Mouse (Mus musculus) left cerebral cortex, postnatal 36 days (tissue): ENCODE results near the gene Il22ra2. TPM values are rescaled to one million over a fixed set of nuclear protein-coding genes. Genes with fewer than 3 reads are reported as not detected.

ENCODE experiments used
- DNase-seq, 2 experiments: peaks; one replicate each; pipeline ENCODE4 v3.0.0; 2021 to 2022; ENCODE audit warnings: low spot score in 2 of 2, mixed read lengths in 1 of 2
- intact Hi-C: fragments of 180-260 bp; cut with DNase I; formaldehyde crosslinking; loops from one replicate; pipeline ENCODE4 v1.15.1; 2025
- total RNA-seq, 2 experiments: library from RNA; stranded (reverse); gene quantifications; 2 replicates each; pipeline ENCODE4 v1.2.3; 2021

The Il22ra2 gene
- not detected for total RNA-seq

DNA sequence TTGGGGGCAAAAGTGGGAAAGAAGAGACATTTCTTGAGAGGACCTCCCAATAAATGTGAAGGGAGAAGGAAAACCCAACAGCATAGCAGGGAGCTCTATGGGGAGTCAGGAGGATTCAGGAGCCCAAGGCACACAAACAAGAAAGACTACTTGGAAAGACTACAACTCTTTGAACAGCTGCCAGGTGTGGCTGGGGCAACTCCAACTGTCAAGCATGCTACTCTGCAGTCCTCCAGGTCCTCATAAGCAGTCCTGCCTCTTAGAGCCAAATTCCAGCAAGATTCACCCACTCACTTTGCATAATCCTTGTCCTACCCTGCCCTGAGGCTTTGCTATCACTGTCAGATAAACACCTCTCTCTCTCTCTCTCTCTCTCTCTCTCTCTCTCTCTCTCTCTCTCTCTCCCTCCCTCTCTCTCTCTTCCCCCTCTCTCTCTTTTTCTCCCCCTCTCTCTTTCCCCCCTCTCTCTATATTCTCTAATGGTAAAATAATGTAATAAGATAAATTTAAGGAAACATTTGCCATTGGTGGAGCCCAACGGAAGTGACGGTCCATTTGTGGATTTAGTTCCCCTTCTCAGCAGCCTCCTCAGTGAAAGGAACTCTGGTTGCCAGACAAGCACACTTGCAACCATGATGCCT lies at the start of gene Il22ra2:
Il22ra2 (plus strand) TSS at position 591 of the 641 bp plus-strand sequence.
- DNase-seq: no peak
- intact Hi-C loops: no loop called here

DNA sequence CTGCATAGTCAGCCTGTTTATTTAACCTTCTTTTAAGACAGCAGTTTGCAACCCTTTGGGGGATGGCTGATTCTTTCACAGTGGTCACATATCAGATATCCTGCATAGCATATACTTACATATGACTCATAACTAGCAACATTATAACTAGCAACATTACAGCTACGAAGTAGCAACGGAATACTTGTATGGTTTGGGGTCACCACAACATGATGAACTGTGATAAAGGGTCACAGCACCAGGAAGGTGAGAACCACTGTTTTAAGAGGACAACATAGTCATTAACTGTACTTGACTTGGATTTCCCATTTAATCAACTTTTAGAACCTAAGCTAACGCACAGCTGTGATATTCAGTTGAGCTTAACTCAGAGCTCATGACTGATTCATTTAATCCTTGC lies 44.2 kb upstream of the Il22ra2 start:
- DNase-seq: no peak
- intact Hi-C loops: no loop called here

DNA sequence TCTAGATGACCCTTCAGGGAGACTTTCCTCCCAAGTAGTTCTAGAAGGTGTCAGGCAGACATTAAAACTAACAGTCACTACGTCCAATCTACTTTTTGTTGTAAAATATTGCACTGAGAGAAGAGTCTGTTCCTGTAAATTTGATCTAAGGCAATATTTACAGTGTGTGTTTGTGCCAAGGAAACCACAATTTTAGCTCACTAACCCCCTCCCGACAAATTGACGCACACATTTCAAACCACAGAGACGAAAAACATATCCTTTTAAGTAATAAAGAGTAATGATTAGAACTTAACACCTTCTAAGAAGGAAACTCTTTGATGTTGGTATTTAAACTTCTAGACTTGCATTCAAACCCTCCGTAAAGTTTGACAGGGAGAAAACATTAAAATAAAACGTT lies 43.8 kb upstream of the Il22ra2 start:
- intact Hi-C loops: no loop called here
- no peak for DNase-seq

DNA sequence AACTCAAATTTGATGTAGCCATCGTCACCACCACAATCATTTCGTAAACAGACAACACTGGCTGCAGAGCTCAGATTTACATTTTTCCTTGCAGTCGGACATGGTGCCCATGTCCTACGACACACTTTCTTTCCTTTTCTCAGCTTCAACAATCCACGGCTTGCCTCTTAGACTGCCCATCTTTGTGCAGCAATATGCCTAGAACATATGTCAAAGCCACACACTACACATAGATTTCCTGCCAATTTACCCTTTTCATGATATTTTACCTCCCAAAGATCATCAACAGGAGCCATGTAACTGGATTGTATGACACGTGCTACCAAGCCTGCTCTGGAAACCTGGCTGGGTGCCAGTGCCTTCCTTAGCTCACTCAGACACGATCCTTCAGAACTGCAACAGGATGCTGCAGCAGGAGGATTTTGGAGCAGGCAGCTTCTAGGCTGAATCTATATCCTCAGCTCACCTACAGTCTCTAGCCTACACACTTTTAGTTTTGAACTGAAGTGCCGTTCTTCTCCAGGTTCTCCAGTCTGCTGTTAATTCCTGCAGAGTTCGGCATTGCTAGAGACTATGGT lies 43.3 kb upstream of the Il22ra2 start:
- intact Hi-C loops: no loop called here
- DNase-seq: peak; percentile 35 to 49

DNA sequence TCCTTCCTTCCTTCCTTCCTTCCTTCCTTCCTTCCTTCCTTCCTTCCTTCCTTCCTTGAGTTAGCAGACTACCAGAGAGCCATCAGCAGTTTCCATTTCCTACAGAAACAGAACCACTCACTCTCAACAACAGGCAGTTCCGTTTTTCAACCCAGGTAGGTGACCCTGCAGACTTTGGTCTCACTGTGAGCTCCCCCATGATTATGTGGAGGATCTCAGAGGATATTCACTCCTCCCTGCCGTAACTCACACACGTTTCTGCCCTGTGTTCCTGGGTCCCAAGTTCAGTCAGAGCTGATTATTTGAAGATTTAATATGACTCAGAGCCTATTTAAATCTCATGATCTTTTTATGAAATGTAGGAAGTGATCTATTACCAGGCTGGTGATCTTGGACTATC lies 41.1 kb upstream of the Il22ra2 start:
- no peak for DNase-seq
- intact Hi-C loops: no loop called here

DNA sequence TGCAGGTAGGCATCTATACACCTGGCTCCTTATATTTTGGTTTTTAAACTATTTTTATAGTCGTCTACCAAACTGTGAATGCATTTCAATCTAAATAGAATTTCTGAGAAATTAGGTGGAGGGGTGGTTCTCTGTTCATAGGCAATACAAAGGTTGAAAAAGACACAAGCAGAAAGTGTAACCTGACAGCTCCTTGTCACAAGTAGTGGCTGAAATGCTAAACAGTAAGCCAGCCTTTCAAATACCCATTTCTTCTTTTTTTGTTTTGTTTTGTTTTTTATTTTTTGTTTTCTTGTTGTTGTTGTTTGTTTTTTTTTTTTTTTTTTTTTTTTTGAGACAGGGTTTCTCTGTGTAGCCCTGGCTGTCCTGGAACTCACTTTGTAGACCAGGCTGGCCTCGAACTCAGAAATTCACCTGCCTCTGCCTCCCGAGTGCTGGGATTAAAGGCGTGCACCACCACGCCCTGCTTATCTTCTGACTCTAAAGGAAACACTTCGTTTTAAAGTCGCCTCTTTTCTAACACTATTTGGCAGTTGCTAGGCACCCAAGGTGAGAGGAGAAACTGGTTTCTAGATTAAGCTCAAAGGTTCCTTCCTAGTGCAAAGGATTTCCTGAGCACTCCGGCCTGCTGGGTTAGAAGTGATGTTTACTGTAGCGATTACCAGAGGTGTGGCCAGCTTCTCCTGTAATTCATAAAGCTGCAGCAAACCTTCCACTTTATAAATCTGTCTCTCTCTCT lies 39.8 kb upstream of the Il22ra2 start:
- DNase-seq: no peak
- intact Hi-C loops: no loop called here

DNA sequence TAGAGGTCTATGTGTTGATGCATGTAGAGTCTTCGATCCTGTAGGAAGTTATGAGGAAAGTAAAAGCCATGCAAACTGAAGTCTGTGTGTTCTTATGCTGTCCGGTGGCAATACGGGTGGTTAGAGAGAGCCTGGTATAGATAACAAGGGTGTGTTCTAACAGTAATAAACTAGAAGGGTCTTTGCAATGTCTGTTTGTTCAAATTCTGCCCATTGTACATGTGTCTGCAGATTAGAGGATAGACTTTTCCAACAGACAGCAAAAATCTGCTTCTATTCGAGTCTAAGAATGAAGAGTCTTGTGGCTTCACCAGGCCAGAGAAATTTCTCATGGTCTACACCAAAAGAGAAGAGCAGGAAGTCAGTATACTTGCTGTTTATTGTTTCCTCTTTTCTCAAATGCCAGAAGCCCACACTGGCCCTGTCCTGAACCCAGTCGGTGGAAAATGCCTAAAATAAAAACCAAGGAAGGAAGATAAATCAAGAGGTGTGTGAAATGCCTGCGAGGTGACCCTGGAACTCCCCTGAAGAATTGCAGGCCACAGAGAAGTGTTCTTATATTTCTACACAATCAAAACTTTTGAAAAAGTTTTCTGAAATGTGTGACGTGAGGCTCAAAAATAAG lies 38.9 kb upstream of the Il22ra2 start:
- no peak for DNase-seq
- intact Hi-C loops: no loop called here

DNA sequence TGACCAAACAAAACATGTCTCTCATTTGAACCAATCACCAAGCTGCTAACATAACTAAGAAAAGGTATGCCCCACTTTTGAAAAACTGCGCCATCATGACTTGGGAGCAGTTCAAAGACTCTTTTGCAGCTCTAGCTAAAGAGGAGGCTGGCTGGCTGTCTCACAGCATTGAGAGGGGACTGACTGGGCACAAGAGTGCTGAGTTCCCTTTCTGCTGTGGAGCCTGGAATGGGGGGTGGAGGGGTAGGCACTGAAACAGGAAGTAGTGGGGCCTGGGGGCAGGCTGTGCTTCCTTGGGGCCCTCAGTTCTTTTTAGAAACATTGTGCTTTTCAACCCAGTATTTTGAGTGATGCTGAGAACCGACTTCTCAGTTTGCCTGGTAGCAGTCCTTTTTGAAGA lies 37.7 kb upstream of the Il22ra2 start:
- intact Hi-C loops: no loop called here
- no peak for DNase-seq

DNA sequence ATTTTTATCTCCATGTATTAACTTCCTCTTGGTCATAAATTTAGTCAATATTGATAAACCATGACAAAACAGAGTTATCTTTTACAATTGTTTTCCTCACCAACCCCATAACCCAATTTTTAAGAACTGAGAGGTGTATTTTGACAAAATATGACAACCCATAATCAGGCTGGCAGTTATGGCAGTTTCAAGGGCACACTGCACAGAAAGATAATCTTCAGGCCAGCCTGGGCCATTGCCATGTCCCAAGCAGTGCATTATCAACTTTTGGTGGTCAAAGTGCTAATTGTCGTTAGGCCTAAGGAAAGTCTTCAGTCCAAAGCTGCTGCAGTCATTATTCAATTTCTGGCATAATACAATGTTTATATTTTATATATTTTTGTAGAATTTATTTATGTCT lies 37.0 kb upstream of the Il22ra2 start:
- intact Hi-C loops: no loop called here
- DNase-seq: no peak

DNA sequence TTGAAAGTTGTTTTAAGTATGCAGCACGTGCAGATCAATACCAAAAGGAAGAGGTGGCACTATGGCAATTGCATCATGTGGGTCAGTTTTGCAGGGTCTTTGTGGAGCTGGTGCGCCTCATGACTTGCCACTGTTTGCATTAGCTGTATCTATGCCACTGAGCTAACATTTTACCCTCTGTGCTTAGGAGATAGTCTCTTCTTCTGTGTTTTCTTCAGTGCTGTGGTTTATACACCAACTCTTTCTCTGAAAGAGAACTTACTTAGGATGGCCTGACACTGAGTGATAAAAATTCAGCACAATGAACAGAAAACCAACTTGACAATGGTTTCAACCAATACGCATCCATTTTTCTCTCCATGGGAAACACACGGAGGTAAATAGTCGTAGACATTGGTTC lies 35.9 kb upstream of the Il22ra2 start:
- no peak for DNase-seq
- intact Hi-C loops: no loop called here

DNA sequence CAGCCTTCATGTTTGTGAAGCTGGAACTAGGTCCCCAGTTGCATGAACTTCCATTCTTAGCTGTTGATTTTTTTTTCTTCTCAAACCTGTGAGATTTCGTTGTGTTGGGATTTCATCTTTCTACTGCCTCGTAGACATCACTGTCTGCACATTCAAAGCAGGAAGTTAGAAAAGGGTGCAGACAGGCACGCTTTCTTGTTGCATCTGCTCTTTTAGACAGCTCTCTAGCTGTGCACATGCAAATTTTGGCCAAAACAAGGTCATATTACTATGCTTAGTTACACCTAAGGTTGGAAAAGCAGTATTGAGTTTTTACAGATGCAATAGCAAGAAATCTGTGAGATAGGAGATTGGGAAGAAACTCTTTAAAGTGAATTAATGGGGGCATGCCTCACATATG lies 34.5 kb upstream of the Il22ra2 start:
- no peak for DNase-seq
- intact Hi-C loops: no loop called here

DNA sequence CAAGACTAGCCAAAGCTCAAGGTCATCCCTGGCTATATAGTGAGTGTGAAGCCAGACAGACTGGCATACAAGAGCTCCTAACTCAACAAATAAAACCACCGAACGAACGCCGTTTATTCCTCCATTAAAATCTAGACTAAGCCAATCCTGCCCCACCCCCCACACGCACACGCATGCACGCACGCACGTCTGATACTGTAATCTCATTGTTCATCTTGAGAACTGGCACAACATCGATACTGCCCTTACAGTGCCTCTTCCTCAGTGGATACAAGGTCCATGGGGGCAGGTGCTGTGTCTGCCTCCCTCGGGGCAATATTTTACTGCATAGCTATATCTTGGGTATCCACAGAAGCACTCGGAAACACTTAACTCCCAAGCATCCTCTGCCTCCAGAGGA lies 32.2 kb upstream of the Il22ra2 start:
- no peak for DNase-seq
- intact Hi-C loops: no loop called here

DNA sequence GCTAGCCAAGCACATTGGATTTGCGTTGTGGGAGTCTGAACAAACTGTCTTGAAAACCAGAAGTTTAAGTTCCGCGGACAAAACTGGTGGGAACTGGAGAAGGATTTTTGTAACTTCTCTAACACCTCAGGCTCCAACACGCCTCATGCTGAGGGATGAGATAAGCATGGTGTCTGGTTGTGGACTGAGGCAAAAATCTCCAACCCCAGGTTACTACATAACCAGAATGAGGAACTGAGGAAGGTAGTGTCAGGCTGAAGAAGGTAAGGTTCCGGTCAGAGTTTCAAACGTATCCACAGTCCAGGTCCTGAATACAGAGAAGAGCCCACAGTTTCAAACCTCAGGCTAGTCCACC lies 30.5 kb upstream of the Il22ra2 start:
- intact Hi-C loops: no loop called here

DNA sequence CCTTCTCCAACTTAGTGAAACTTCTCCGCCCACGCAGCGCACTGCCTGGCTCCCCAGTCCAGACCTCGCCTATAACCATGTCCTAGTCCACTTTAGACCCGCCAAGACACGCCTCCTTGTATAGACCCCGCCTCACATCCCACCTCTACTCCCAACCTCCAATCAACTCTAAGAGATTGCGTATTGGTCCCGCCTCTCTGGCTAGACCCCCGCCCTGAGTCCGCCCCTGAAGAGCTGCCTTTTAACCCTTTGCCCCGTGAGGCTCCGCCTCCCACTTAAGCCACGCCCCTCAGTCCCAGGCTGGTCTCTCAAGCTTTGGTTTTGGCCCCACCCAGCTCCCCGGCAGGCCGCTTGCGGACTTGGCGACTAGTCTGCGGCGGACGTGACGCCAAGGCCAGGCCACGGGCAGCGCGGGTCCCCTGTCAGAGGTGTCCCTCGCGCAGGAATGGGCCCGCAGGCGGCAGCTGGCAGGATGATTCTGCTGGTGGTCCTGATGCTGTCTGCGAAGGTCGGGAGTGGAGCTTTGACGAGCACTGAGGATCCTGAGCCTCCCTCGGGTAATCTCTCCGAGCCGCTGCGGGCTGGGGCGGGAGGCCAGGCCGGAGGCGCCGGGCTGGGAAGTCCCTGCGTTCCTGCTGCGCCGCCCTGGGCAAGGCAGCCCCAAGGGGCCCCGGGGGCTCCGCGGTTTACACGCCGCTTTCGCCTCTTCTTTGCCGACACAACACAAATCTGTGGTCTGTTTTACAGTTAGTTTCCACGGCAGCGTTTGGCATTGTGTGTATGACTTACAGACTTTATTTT lies 30.0 kb upstream of the Il22ra2 start, which contains the start of gene Ifngr1:
Ifngr1 (plus strand) TSS at position 309 of the 801 bp plus-strand sequence.
- intact Hi-C loops: no loop called here
- DNase-seq: peak; percentile 92

More for the DNA sequence above, 30.5 kb upstream of the Il22ra2 start:
- no peak for DNase-seq

DNA sequence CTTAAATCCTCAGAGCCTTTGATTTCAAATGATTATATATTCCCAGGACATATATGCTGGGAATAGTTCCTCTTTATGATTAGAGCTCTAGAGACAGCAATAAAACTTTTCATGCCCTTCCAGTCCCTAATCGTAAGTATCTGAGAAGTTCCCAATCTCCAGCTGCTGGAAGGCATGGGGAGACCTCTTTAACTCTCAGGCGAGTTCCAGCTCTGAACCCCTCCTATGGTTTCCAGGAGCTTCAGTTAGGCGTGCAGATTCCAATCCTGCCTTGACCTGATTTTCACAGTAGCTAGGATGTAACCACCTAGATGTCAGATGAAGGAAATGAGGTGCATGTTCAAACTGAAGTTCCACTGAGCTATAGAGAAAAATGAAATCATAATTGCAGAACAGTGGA lies 29.2 kb upstream of the Il22ra2 start:
- DNase-seq: no peak
- intact Hi-C loops: no loop called here

DNA sequence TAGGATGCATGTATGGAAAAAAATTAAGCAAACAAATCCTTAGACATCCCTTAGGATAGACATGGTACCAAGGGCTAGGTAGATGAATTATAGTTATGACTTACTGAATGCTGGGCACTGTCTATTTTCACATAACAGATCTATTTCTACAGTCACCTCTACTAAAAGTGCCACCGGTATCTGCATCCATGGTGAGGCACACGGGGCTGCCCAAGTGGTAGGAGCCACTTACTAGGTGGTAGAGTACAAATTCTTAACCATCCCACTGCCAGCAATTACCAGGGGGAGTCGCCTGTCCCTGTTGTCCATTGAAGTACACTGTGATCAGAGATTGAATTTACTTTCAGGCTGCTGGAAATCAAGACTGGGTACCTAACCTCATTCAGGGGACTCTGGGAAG lies 28.5 kb upstream of the Il22ra2 start:
- intact Hi-C loops: no loop called here
- no peak for DNase-seq

DNA sequence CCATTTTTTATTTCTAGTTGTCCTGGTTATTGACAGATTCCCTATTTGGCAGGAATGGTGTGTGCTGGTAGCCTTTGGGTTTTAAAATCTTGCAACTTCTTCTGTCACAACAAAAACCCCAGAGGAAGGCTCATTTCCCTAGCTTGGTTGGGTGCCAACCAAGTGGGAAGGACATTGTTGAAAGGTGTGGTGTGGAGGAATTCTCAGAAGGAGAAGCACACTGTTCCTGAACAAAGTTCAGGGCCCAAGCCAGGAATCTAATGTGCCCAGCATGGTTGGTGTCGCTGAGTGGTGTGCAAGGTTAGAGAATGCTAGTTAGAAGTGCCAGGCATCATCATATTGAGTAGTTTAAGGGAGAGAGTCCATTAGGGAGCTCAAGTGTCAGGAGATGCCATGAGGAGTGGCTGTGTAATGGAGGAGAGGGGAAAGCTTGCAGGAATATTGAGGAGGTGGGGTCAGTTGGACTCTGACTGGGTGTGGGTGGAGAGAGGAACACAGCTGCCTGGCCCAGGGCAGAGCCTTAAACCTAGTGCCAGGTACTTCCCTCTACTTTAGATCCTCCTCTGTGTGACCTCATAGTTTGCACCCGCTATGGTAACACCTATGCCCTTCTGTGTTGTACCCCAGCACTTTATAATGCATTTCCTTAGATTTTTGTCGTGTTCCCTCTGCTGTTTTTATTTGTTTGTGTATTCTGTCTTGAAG lies 27.4 kb upstream of the Il22ra2 start:
- DNase-seq: no peak
- intact Hi-C loops: no loop called here

DNA sequence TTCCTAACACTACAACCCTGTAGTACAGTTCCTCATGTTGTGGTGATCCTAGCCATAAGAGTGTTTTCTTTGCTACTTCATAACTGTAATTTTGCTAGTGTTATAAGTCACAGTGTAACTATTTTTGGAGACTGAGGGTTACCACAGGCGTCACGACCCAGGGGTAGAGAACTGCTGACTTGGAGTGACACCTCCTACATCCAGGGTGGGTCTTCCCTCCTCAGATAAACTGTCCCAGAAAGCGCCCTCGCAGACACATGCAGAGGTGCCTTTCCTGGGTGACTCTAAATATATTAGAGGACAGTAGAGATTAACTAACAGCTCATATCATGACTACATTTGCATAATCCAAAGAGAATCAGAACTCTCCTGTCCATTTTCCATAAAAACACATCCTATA lies 24.9 kb upstream of the Il22ra2 start:
- intact Hi-C loops: no loop called here
- DNase-seq: no peak

DNA sequence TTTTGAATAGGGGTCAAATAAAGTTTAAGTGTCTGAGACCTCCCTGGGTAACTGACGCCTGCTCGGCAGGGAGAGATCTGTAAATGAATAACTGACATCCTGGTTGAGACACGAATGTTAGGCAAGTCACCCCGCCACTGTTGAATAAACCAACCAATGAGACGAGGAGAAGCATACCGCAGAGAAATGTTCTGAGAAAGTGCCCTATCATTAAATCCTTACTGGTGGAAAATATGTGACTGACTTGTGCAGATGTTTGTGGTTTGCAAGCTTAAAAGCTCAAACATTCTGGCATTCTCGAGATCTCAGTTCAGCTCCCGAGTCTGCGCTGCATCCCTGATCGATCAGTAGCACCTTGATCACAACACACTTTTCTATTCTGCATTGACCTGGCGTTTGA lies 23.7 kb upstream of the Il22ra2 start:
- intact Hi-C loops: no loop called here
- DNase-seq: no peak
